Mouse (Mus musculus) urinary bladder, adult 18-20 months (tissue): ENCODE measurements at regions not wholly inside any gene's neighbourhood (a gene's known extent, or its start where the extent isn't known, plus 50 kb on each side); places are given as distances from the start of the nearest gene placed in this dataset.

Source experiments
- DNase-seq, 2 experiments: peaks; one replicate each; pipeline ENCODE4 v3.0.0; 2022; ENCODE audit warnings: low spot score in 2 of 2, mixed read lengths in 2 of 2

DNA sequence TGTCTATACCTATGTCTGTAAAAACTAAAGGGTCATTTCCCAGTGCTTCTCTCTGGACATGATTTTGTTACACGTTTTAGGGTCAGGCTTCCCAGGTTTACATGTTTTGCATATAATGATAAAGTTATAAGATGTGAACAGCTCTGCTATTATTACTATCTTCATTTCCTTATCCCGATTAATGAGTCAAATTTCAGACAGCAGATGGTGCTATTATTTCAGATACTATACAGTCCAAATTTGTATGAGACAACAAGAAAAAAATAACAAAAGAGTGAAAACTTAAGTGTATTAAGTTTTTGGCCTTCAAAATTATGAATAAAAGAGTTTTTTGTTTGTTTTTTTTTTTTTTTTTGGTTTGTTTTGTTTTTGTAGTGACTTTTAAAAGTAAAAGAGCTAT is 922.9 kb upstream of the Ppp6c start:
- no peak for DNase-seq

DNA sequence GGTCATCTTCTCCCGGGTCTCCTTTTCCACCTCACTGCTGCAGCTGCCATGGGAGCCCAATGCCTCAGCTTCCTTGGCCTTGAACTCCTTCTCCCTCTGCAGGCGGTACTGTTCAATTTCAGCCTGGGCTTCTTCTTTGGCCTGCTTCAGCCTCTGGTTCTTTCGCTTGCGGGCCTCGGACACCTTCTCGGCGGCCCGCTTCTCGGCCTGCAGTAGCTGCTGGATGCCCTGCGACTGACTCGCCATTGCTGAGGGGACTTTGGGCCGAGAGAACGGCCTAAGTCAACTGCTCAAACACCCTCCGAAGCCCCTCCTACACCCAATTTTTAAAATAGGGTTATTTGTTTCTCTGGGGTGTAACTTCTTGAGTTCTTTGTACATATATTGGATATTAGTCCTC is 901.4 kb upstream of the Ppp6c start:
- peak in 1 of 2 experiments; percentile 9 for DNase-seq

- DNase-seq = no peak
Measured at GRCm38 (mm10) chr2:40119176-40119575, 892.9 kb upstream of the Ppp6c start.

- DNase-seq = no peak
Measured at GRCm38 (mm10) chr2:40114435-40114834, 888.2 kb upstream of the Ppp6c start.
